Mouse (Mus musculus): ENCODE data around the gene L3mbtl1. TPM values are rescaled to one million over a fixed set of nuclear protein-coding genes. Genes with fewer than 3 reads are reported as not detected.

Gene L3mbtl1
- total and polyA plus RNA-seq, 2 experiments = 0.11 to 0.28 TPM

DNA sequence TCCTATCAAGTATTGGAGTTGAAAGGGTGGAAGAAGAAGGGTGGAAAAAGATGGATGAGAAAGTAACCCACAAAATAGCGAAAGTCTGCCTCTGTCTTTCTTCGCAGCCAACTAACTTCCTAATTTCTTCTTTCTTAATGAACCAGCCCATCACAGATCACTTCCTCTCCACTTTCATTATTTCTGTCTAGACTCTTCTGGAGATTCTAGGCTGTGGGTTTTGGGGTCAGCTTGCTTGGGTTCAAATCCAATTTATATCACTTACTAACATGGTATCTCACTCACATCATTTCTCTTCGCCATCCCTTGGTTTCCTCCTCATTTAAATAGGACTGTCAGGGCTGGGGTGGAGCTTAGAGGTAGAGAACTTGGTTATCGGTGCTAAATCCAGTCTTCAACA, 45.0 kb downstream of the L3mbtl1 start:
- Histone ChIP-seq H3K4me3 (ENCODE audit: insufficient read depth, low read depth, low read length) (peak overlapping the region; percentile 42), H3K9ac (ENCODE audit: low read depth, low read length) (no peak overlapping the region), H3K27ac (replicated peaks; ENCODE audit: insufficient read depth, low read depth, low read length) (no peak overlapping the region), H3K27me3 (ENCODE audit: control insufficient read depth, insufficient read depth, low read length) (no peaks in the 10 kb centered on the region), H3K79me2 (ENCODE audit: control insufficient read depth, insufficient read depth, low read length) (peaks cover 11% of the 10 kb centered on the region; the same call in 1 of the 2 replicates), H3K4me1 (ENCODE audit: control insufficient read depth, insufficient read depth, low read length) (peaks cover 43% of the 10 kb centered on the region), H3K36me3 (ENCODE audit: control insufficient read depth, insufficient read depth, low read length) (peaks cover 2% of the 10 kb centered on the region; the same call in 1 of the 2 replicates)
- no peak for DNase-seq (ENCODE audit: extremely low read depth, low read depth, low spot score)
- TF ChIP-seq POLR2A (IDR thresholded peaks at IDR 0.05; ENCODE audit: extremely low read depth, insufficient read depth, low read length) (no peak), CTCF (IDR thresholded peaks at IDR 0.05; ENCODE audit: low read depth, low read length) (no peak)
- 66% methylated on average over 4 of the region's 4 CpGs for WGBS

DNA sequence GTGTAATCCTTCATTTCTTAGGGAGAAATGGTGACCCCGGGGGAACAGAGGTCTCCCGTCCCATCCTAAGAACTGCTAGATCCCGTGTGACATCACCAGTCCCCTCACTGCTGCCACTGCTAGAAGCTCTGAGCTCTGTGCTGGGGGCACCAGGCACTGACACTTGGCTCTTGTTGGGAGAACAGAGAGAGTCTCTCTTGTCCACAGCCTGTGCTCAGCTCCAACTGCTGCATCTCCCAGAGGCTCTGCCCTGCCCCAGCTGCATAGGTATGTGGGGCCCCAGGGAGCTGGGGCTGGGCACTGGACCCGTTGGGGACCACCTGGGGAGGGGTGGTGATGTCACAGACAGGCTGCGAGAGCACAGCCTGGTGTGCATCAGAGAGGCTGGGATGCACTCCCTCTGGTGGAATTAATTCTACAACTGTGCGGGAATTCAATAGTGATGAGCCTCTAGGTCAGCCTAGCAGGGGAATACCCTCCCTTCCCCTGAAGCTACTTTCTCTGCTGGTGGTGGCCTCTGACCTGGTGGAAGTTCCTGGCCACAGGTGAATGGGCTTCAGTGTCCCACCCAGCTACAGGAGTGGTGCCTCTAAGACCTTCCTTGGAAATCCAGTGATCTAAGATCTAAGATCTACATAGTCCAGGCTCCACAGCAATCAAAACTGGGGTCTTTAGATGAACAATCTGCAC, 48.3 kb downstream of the L3mbtl1 start:
- TF ChIP-seq CTCF (IDR thresholded peaks at IDR 0.05; ENCODE audit: low read depth, low read length) = peak; percentile 46
- TF ChIP-seq POLR2A (IDR thresholded peaks at IDR 0.05; ENCODE audit: extremely low read depth, insufficient read depth, low read length) = no peak
- DNase-seq (ENCODE audit: extremely low read depth, low read depth, low spot score) = no peak
- Histone ChIP-seq H3K9ac (ENCODE audit: low read depth, low read length) (peak overlapping the region; percentile 48), H3K27ac (replicated peaks; ENCODE audit: insufficient read depth, low read depth, low read length) (peak overlapping the region; percentile 87), H3K79me2 (ENCODE audit: control insufficient read depth, insufficient read depth, low read length) (peaks cover 11% of the 10 kb centered on the region; the same call in 1 of the 2 replicates), H3K36me3 (ENCODE audit: control insufficient read depth, insufficient read depth, low read length) (peaks cover 9% of the 10 kb centered on the region), H3K27me3 (ENCODE audit: control insufficient read depth, insufficient read depth, low read length) (no peaks in the 10 kb centered on the region), H3K4me1 (ENCODE audit: control insufficient read depth, insufficient read depth, low read length) (peaks cover 36% of the 10 kb centered on the region), H3K4me3 (ENCODE audit: insufficient read depth, low read depth, low read length) (no peak overlapping the region)
- WGBS = 44% methylated on average over 6 of the region's 6 CpGs

DNA sequence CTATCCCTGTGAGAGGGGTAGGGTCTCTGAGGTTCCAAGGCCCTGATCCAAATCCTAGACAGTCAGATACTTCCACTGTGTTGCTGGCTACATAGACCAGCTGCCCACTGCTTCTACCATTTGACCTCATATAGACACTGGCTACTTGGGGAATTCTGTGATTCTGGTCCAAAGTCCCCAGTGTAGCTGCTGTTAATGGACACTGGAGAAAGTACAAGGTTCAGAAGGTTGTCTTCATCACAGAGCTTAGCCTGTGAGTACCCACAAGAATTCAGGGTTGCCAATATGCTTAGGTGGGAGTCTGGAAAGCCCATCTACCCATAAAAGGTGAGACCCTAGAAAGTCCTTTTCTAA, 48.8 kb downstream of the L3mbtl1 start:
- Histone ChIP-seq H3K27ac (replicated peaks; ENCODE audit: insufficient read depth, low read depth, low read length) (peak overlapping the region; percentile 87), H3K79me2 (ENCODE audit: control insufficient read depth, insufficient read depth, low read length) (peaks cover 11% of the 10 kb centered on the region; the same call in 1 of the 2 replicates), H3K9ac (ENCODE audit: low read depth, low read length) (peak overlapping the region; percentile 48; the same call in 1 of the 2 replicates), H3K36me3 (ENCODE audit: control insufficient read depth, insufficient read depth, low read length) (peaks cover 9% of the 10 kb centered on the region), H3K4me1 (ENCODE audit: control insufficient read depth, insufficient read depth, low read length) (peaks cover 31% of the 10 kb centered on the region), H3K4me3 (ENCODE audit: insufficient read depth, low read depth, low read length) (no peak overlapping the region), H3K27me3 (ENCODE audit: control insufficient read depth, insufficient read depth, low read length) (no peaks in the 10 kb centered on the region)
- TF ChIP-seq POLR2A (IDR thresholded peaks at IDR 0.05; ENCODE audit: extremely low read depth, insufficient read depth, low read length) = no peak
- TF ChIP-seq CTCF (IDR thresholded peaks at IDR 0.05; ENCODE audit: low read depth, low read length) = no peak
- peak; percentile 92 for DNase-seq (ENCODE audit: extremely low read depth, low read depth, low spot score)

DNA sequence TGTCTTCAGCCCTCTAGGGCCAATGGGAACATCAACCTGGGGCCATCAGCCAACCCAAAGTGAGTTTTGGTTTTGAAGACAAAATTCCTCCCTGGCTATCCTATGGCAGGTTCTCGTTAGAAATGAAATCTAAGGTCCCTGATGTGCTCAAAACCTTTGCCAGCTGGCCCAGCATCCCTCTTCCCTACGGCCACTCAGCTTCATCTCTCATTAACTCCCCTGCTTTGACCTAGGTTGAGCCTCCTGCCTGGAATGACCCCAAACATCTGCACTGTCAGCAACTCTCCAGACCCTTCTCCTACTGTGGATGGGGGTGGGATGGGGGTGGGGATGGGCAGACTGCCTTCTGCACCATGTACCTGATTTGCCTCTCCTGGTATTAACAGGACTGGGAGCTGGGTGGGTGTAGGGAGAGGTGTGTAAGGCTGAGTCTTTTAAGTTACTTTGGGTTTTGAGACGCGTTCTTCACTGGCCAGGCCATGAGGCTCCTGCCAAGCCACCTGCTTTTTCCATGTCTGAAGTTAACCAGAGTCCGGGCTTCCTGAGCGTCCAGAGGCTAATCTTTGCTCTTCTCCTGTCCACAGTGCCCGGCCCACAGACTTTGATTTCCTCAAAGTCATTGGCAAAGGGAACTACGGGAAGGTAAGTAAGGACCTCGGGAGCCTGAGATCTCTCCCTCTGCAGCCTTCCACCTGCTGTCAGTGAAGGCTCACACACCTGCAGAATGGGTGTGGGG, 50.8 kb downstream of the L3mbtl1 start:
- Histone ChIP-seq H3K4me3 (ENCODE audit: insufficient read depth, low read depth, low read length) (no peak overlapping the region), H3K4me1 (ENCODE audit: control insufficient read depth, insufficient read depth, low read length) (peaks cover 27% of the 10 kb centered on the region), H3K79me2 (ENCODE audit: control insufficient read depth, insufficient read depth, low read length) (peaks cover 9% of the 10 kb centered on the region; the same call in 1 of the 2 replicates), H3K36me3 (ENCODE audit: control insufficient read depth, insufficient read depth, low read length) (peaks cover 11% of the 10 kb centered on the region), H3K9ac (ENCODE audit: low read depth, low read length) (no peak overlapping the region), H3K27ac (replicated peaks; ENCODE audit: insufficient read depth, low read depth, low read length) (no peak overlapping the region), H3K27me3 (ENCODE audit: control insufficient read depth, insufficient read depth, low read length) (no peaks in the 10 kb centered on the region)
- TF ChIP-seq POLR2A (IDR thresholded peaks at IDR 0.05; ENCODE audit: extremely low read depth, insufficient read depth, low read length) = no peak
- no peak for TF ChIP-seq CTCF (IDR thresholded peaks at IDR 0.05; ENCODE audit: low read depth, low read length)
- no peak for DNase-seq (ENCODE audit: extremely low read depth, low read depth, low spot score)
- 72% methylated on average over 9 of the region's 9 CpGs for WGBS

DNA sequence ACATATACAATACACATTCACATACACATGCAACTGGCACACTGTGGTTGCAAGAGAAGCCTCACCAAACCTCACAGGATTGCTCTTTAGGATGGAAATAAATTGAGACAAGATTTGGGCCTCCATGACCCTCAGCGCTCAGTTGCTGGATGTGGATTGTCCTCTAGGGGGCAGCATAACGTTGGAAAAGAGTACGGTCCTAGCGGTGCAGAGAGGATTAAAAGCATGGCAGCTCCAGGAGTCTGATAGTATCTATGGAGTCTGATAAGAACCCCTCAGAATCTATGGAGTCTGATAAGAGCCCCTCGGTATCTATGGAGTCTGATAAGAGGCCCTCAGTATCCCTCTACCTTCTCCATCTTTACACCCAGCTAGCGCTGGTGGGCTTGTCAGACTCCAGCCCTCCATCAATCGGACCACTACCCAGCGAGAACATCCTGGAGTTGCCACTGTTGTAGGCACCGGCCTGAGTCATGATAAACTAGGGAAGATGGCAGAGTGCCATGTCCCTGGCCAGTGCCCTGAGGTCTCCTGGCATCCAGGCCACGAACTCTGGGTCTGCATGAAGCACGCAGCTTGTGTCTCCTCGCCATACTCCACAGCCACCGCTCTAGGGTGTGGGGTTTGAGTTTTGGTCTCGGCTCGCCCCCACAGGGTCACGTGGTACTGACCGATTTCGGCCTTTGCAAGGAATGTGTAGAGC, 55.4 kb downstream of the L3mbtl1 start:
- Histone ChIP-seq H3K79me2 (ENCODE audit: control insufficient read depth, insufficient read depth, low read length) (no peaks in the 10 kb centered on the region), H3K4me3 (ENCODE audit: insufficient read depth, low read depth, low read length) (no peak overlapping the region), H3K27ac (replicated peaks; ENCODE audit: insufficient read depth, low read depth, low read length) (no peak overlapping the region), H3K36me3 (ENCODE audit: control insufficient read depth, insufficient read depth, low read length) (peaks cover 27% of the 10 kb centered on the region; the same call in 1 of the 2 replicates), H3K4me1 (ENCODE audit: control insufficient read depth, insufficient read depth, low read length) (no peaks in the 10 kb centered on the region), H3K27me3 (ENCODE audit: control insufficient read depth, insufficient read depth, low read length) (no peaks in the 10 kb centered on the region), H3K9ac (ENCODE audit: low read depth, low read length) (no peak overlapping the region)
- WGBS = 48% methylated on average over 18 of the region's 18 CpGs
- no peak for DNase-seq (ENCODE audit: extremely low read depth, low read depth, low spot score)
- TF ChIP-seq CTCF (IDR thresholded peaks at IDR 0.05; ENCODE audit: low read depth, low read length) (peak; percentile 76), POLR2A (IDR thresholded peaks at IDR 0.05; ENCODE audit: extremely low read depth, insufficient read depth, low read length) (no peak)
